Mouse (Mus musculus) E14TG2a.4 (cell line): Measurements from ENCODE around the gene Ppm1f.

ENCODE experiments used
- CTCF ChIP-seq: conservative IDR thresholded peaks from 2 replicates; pipeline ENCODE4 v1.5.1; 2014; ENCODE audit warnings: low read length
- NANOG ChIP-seq: IDR thresholded peaks from 2 replicates; pipeline ENCODE4 v1.6.1; 2014; ENCODE audit warnings: borderline replicate concordance, low read length, mixed read lengths
- POU5F1 ChIP-seq: IDR thresholded peaks from 2 replicates; pipeline ENCODE4 v1.6.1; 2014; ENCODE audit warnings: low read length, borderline replicate concordance

DNA sequence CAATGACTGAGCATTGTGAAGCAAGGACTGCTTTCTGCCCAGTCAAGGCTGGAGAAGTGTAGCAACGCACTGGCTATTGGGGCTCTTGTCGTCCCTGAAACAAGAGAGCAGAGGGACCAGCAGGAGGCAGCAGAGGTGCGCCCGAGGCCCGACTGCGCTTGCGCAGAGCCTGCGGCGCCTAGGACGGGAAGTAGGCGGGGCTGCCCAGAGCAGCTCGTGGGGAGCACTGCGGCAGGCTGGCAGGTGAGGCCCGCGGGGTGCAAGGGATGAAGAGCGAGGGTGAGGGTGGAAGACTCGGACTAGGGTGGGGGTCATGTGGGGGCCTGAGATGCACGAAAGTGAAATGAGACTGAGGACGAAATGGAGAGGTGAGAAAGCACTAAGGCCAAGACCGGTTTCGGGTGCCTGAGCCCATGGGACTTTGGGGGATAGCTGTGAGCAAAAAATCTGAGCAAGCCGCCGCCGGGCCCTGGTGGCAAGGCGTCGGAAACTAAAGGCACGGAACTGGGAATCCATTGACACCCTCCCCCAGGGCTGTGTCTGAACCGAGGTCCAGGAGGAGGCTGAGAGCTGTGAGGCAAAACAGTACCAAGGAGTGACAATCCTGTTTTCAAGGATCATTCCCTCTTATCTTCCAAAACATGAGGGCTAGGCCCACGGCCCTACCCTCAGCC is at the start of gene Ppm1f:
- TF ChIP-seq CTCF (peak; percentile 55), NANOG (no peak), POU5F1 (no peak)
